Mouse (Mus musculus): ENCODE data around the gene Fau.
"Not testable (repeated sequence)": the region's sequence is repeated elsewhere in the genome, so short reads cannot be mapped to it uniquely, and the experiment has no call there.

GRCm38 (mm10) chr19:6044102-6044501 is 13.5 kb upstream of the Fau start:
- not testable (repeated sequence) for TF ChIP-seq CTCF (IDR thresholded peaks at IDR 0.05; ENCODE audit: low read depth, low read length); POLR2A (IDR thresholded peaks at IDR 0.05; ENCODE audit: insufficient read depth, low read length); EP300 (IDR thresholded peaks at IDR 0.05; ENCODE audit: insufficient read depth, low read depth, low read length)

Data from ES-Bruce4 (cell line).